Mouse (Mus musculus): ENCODE measurements around the gene Ttc7.

The Ttc7 gene

DNA sequence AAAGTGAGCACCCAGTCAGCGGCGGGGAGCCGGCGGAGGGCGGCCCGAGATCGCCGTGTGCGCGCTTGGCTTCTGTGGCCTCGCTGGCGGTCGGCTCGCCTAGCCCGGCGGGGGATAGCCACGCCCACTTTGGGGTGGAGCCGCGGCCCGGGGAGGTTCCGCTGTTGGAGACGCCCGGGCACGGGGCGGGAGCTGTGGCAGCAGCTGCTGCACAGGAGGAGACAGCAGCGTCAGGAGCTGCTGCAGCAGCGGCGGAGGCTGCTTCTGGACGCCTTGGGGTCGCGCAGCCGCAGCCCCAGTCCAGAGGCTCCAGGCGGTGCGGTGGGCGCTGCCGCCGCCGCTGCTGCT, at the start of gene Ttc7:
Gene Ttc7 (plus strand): TSS at position 181 of the 348 bp plus-strand sequence.
- DNase-seq (ENCODE audit: low read depth), result peak; percentile 89

- DNase-seq (ENCODE audit: low read depth), result no peak
These were observed 47.7 kb upstream of the Ttc7 start for GRCm38 (mm10) chr17:87235019-87235418.

- no peak for DNase-seq (ENCODE audit: low read depth)
These were observed 45.7 kb upstream of the Ttc7 start for GRCm38 (mm10) chr17:87236725-87237650.

DNA sequence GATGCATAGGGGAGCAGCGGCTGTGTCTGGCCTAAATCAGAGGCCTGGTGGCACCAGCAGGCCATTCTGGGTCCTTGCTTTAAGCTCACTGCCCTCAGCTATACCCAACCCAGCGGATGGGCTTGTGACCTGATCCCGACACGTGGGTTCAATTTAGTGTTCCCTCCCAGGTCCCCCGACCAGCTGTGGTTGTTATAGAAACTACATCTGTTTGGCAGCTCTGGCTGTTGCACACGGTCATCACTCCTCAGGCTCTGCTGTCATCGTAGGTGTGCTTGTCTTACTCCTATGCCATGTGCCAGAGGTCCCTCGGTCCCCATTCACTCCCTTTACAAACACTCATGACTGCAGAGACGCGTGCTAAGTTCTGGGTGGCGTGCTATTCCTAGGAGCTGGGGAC, 44.9 kb upstream of the Ttc7 start:
- no peak for DNase-seq (ENCODE audit: low read depth)

DNA sequence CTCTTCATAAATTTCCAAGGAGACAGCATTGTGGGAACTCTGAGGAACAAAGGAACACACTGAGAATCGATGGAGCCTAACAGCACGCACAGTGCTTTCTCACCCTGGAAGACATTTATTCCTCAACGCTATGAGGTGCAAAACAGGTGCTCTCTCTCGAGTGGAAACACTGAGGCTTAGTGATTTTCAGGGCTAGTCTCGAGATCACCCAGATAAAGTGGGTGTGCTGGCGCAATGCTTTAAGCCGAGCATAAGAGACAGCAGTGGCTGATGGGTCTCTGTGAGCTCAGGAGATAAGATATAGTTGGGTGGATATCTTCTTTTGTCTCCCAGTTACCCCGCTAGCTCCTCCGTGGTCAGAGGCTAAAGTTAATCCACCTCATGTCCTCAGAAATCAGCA, 36.6 kb upstream of the Ttc7 start:
- no peak for DNase-seq (ENCODE audit: low read depth)

- DNase-seq (ENCODE audit: low read depth), result no peak
These were observed 28.3 kb upstream of the Ttc7 start for GRCm38 (mm10) chr17:87254384-87254783.

GRCm38 (mm10) chr17:87255672-87256071, 27.0 kb upstream of the Ttc7 start:
- no peak for DNase-seq (ENCODE audit: low read depth)

DNA sequence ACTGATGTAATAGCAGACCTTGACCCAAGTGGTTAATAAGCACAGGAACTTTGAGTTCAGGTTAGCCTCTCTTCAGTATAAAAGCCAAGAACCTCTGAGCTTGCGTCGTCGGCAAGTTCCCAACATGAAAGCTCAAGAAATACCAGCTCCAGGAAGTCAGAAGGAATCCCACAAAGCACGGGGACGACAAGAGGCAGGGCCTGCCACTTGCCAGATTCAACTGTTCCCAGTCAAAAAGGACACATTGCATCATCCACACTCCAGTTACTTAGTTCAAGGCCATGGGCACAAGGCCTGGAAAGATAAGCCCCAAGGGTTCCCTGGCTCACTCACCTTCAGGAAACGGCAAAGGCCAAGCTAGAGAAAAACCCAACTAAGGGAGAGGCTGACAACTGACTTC, 19.3 kb upstream of the Ttc7 start:
- no peak for DNase-seq (ENCODE audit: low read depth)

DNA sequence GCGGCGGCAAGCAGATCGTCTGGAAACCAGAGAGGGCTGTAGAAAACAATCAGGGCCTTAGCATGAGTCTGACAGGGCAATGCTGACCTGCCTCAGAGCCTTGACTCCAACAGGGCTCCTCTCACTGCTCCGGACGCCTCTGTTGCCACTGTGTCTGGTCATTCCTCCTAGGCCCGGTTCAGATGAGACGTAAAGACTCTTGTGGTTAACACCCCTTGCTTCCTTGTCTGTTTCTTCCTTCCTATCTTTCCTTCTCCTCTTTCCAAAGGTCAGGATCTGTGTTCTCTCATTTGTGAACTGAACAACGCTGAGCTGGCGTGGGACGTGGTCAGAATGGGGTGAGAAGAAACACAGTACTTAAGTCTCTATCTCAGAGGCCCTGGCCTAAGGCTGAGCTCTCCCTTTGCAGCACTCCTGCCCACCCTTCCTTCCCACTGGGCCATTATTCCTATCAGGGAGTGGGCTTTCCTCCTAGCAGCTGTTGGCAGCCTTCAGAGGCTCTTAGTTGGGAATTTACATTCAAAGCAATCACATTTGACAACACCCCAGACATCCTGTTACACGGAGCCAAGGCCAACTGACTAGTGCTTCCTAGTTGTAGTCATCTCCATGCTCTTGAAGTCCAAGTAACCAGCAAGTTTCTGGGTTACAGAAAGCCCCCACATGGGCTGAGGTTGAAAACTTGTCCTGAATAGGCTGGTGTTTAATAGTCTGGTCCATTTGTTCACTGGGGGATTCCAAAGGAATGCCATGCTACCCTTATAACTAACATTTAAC, 18.4 kb upstream of the Ttc7 start:
- DNase-seq (ENCODE audit: low read depth), result no peak

DNA sequence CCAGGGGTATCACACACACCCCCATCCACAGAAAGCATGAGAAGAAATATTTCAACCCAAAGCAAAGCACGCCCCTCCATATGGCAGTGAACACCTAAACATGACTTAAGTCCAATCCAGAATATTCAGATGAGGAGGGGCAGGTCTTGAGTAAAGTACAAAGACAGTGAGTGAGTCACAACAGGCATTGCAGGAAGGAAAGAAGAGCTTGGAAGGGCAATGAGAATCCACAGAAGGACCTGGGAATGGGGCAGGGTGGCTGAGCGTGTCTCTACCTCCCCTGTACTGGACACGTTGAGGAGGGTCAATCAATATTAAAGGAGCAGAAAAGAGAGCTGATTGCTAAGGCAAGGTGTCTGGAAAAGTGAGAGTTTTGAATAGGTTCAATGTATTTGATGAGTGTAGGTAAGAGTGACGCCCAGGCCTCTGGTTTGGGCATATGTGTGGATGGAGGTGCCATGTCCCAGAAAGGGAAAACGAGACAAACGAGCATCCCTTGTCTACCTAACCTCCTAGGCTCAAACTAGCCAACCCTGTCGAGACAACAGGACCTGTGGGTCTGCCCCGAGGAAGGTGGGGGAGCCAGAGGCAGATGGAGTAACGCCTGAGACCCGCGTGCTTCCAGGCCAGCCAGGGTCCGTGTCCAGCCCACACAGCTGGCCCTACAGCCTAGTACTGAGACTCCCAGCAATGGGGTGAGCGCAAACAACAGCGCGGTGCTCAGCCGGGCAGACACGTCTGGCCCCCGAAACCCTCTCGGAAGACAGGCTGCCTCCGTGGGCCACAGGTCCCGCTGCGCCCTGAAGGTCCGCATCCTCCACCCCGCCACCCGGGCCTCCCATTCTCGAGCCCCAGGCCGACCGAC, 17.5 kb upstream of the Ttc7 start:
- DNase-seq (ENCODE audit: low read depth), result no peak

DNA sequence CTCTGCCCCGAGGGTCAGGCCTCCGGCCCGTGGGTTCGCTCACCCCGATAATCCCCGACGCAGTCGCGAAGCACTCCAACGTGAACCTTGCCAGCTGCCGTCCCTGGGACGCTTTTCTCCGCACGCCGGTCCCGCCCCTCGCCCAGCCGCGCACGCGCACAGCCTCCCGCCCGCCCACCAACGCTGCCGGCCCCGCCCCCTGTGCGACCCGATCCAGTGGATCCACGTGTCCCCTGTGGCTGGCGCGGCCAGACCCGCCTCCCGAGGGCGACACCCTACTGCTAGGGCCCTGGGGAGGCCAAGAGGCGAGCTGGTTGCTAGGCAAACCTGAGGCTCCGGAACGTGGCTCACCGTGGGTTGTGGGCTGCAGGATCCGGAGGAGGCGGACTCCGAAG, 16.9 kb upstream of the Ttc7 start, which contains the start of gene Mcfd2:
Gene Mcfd2 (minus strand): TSS at position 144 of the 395 bp plus-strand sequence.
- DNase-seq (ENCODE audit: low read depth), result peak; percentile 75

GRCm38 (mm10) chr17:87269454-87269853, 13.2 kb upstream of the Ttc7 start:
- DNase-seq (ENCODE audit: low read depth), result no peak

GRCm38 (mm10) chr17:87275363-87276341, 7.0 kb upstream of the Ttc7 start:
- DNase-seq (ENCODE audit: low read depth), result no peak

DNA sequence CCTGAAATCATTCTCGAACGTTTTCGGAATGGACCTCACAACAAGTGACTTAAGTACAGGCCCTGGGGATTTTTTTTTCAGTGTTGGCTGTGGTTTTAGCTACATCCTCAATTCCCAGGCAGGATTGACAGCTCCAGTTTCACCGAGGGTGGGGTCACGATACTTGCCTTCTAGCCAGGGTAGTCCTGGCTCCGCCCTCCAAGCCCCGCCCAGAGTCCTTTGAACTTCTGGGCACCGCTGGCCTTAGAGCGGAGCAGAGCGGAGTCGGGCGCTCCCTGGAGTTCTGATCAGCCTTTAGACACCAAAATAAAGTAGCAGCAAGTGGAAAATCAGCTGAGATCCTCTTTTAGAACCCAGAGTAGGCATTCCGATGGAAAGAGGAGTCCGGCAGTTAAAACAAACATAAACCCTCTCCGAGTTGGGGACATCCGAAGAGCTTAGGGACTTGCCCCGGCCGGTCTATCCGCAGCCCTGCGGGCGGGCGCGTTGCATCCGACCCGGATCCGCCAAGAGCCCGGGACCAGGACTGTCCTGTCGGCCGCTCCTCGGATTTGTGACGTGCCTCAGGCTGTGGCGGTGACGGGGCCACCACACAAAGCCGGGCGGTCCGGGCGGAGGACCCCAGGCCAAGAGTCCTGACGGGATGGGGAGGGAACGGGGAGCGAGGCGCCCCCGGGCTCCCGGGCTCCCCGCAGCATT, 530 bp upstream of the Ttc7 start:
- DNase-seq (ENCODE audit: low read depth), result peak; percentile 94

- peak; percentile 44 for DNase-seq (ENCODE audit: low read depth)
These were observed 519 bp downstream of the Ttc7 start for GRCm38 (mm10) chr17:87283055-87283754.

DNA sequence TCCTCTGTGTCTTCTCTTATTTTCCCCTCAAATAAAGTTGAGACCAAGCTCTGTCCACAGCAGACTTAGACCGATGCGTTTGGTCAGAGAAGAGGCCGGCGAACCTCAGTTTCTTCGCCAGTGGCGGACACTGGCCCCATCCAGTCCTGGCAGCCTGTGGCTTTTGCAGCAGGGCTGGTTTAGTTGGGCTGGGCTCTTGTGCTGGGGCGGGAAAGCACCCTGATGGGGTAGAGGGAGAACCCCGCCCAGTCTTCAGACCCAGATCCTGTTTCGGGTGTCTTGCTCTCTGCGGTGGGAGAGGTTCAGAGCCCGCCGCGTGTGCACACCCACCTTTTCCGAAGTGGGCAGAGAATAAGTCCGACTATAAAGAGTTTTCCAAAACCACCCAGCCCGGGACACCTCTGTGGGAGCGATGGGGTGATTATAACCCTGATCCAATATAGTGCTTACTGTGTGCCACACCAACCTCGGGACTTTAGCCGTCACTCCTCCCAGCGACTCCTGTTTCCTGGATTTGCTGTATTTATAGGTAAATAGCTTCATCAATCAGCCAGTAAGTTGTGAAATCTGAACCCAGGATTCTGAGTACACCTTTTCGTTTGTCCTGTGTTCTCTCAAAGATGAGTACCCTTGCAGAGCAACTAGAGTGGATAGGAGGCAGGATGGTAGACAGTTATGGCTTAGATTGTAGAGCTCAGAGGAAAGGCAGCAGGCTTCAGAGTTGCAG, 1.2 kb downstream of the Ttc7 start:
- DNase-seq (ENCODE audit: low read depth), result peak; percentile 57

DNA sequence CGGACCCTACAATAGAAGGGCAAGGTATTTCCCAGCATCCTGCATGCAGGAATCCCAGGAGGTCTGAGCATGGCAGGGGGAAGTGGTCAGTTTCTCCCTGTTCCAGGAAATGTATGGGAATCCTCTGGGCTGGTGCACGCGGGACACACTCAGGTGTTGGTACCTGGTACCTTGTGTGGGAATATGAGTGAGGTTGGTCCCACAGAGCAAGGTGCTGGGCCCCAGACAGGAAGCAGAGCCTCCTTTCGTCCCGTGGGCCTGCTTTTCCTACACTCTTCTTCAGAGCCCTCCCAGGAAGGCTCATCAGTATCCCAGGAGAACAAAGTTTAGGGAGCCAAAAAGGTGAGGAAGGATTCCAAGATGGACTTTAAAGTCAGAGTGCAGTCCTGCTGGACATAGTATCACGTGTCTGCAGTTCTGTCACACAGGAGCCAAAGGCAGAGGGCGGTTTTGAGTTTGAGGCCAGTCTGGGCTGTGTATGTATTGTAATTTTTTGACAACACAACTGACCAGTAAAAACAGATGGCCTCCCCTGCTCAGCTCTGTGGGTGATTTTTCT, 1.9 kb downstream of the Ttc7 start:
- no peak for DNase-seq (ENCODE audit: low read depth)

- DNase-seq (ENCODE audit: low read depth), result no peak
These were observed 3.2 kb downstream of the Ttc7 start for GRCm38 (mm10) chr17:87285731-87286465.
